Mouse (Mus musculus): Measurements from ENCODE around the gene Adm2.

The Adm2 gene

GRCm38 (mm10) chr15:89358784-89359183, 36.3 kb downstream of the Adm2 start:
- DNase-seq = no peak

GRCm38 (mm10) chr15:89363051-89363450, 40.5 kb downstream of the Adm2 start:
- DNase-seq = no peak

- peak; percentile 90 to 92 for DNase-seq
These were observed 42.6 kb downstream of the Adm2 start for GRCm38 (mm10) chr15:89365141-89365551.

- DNase-seq = peak in 1 of 2 experiments; percentile 23
These were observed 49.5 kb downstream of the Adm2 start for GRCm38 (mm10) chr15:89372068-89372467.

- peak in 1 of 2 experiments; percentile 24 for DNase-seq
These were observed 50.0 kb downstream of the Adm2 start for GRCm38 (mm10) chr15:89372536-89372935.

GRCm38 (mm10) chr15:89373027-89373761, 50.7 kb downstream of the Adm2 start:
- DNase-seq = peak; percentile 81 to 87

GRCm38 (mm10) chr15:89373762-89374248, 51.3 kb downstream of the Adm2 start, which contains the start of gene Sco2:
TSS of gene Sco2 (minus strand) at chr15:89373846.
- peak; percentile 93 to 97 for DNase-seq
